Mouse (Mus musculus) layer of hippocampus, adult 9-11 months (tissue): Measurements from ENCODE around the gene Akt1s1.
A peak's percentile ranks its signal among the peaks of the same experiment; 100 is the strongest.
"Not testable (repeated sequence)": the region's sequence is repeated elsewhere in the genome, so short reads cannot be mapped to it uniquely, and the experiment has no call there.

ENCODE experiments used
- DNase-seq: peaks from one replicate; pipeline ENCODE4 v3.0.0; 2022

The Akt1s1 gene

DNA sequence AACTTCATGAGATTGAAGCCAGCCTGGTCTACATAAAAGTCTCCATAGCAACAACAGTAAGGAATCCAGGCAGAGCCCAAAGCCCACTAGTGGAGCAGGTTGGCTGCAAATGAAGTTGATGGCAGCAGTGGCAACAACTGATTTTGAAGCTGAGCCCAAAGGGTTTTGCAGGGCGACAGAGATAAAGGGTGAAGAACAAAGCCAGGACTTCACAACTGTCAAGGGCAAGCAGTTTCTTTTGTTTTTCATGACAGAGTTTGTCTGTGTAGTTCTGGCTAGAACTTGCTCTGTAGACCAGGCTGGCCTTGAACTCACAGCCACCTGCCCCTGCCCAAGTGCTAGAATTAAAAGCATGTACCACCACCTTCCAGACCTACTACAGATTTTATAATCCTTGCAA, 22.4 kb downstream of the Akt1s1 start:
- no peak for DNase-seq

DNA sequence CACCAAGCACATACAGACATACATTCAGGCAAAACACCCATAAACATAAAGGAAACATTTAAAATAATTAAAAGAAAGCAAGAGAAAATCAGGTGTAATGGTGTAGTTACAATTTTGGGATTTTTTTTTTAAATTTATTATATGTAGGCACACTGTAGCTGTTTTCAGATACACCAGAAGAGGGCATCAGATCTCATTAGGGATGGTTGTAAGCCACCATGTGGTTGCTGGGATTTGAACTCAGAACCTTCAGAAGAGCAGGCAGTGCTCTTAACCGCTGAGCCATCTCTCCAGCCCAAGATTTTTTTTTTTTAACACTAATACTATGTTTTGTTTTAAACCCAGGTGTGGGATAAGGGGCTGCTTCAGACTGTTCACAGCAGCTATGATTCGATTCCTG, 23.0 kb downstream of the Akt1s1 start:
- DNase-seq, result not testable (repeated sequence)

DNA sequence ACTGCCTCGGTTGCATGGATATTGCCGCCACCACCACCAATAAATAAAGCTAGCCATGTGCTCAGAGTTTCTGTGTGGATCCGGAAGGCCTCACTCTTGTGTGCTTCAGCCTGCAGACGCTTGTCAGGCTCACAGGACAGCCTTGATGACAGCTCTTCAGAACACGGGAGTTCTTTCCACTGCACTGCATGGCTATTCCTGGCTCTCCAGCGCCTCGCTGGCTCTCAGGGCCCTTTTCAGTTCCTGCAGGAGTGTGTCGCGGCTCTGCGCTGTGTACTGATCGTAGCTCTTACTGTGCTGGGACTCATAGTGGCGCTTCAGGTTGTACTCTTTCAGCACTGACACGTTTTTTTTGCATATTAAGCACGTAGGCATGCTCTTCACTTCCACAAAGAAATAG, 29.0 kb downstream of the Akt1s1 start:
- no peak for DNase-seq

DNA sequence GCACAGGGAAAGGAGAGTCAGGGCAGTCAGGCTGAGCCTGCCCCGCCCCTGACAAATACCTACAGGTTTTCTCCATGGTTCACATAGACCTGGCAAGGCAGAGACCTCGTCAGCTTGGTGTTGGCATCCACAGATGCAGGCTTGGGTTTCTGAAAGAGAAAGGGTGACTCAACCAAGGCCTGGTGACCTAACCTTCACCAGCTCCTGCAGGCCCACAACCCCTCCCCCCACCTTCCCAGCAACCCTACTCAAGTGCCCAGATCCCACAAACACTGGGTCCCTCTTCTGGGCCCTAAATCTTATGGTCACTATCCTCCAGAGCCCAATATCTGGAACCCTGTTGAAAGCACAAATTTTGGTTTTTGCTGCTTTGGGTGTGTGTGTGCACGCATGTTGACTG, 34.2 kb downstream of the Akt1s1 start:
- DNase-seq, result no peak

DNA sequence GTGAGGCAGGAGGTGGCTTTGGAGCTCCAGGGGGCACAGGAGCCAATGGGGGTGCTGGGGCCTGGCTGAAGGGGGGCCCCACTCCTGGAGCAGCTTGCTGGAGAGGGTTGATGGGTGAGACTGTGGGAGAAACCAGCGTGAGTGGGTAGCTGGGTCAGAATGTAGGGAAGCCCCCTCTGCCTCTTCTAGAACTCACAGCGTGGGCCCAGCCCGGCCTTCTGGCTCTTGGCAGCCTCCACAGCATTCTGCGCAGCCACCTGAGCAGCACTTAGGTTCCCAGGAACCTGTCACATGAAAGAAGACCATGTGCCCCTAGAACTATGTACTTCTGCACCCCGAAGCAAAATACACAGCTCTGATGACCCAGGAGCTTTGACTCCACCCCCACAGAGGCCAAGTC, 35.8 kb downstream of the Akt1s1 start:
- no peak for DNase-seq

DNA sequence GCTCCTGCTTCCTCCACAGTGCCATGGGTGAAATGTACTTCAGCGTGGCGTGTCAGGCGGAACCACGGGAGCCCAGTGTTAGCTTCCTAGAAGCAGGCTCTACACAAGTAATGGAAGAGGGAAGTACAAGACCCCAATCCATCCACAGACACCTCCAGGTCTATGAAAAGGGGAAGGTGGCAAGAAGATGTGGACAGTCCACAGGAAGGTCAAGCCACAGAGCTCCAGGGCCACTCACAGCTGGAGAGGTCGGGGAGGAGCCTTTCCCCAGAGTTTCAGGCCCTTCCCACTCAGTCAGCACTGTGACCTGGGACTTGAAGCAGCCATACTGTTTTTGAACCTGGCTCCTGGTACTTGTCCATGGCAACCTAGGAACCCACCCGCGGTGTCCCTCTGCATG, 38.2 kb downstream of the Akt1s1 start:
- no peak for DNase-seq

DNA sequence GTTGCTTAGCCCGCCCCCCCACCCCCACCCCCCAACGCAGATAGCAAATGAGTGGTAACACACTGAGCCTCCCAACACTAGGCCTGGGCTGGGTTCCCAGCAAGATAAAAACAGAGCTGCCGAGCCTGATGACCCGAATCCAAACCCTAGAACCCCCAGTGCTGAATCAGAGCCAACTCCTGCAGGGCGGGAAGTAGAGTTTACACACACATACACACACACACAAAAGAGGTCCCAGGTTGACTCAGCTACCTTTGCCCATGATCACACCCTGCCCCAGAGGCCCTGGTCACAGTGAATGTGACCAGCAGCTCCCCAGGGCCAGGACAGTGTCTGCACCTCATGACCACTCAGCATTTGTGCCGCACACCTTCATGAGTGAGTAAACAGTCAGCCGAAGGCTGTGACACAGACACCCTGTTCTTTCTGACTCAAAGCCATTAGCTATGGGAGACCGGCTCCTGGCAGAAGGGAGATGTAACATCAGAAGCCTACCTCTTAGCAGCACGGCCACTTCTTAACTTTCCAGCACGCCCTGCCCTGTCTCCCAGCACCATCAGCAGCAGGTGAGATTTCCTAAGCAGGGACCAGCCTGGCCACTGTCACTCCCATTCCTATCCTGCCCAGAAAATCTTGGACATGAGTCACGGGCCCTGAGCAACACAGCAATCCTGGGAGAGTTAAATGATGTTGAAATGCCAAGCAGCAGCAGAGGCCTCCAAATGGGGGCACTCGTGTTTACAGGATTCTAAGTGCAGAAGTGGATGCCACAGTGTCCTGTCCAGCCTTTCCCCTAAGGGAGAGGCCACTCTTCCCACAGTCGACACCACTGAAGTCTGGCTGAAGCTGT, 39.7 kb downstream of the Akt1s1 start:
- DNase-seq, result no peak

DNA sequence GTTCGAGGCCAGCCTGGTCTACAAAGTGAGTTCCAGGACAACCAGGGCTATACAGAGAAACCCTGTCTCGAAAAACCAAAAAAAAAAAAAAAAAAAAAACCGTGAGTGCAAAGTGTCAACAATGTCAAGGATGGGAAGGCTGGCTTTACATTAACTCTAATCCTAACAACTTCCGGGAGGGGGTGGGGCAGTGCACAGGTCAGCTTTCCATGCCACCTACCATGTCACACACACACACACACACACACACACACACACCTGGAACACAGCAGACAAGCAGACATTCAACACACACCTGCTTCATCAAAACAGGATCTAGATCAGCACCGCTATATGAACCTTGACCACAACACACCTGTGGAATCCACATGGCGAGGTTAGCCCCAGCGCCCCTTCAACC, 41.4 kb downstream of the Akt1s1 start:
- DNase-seq, result no peak

DNA sequence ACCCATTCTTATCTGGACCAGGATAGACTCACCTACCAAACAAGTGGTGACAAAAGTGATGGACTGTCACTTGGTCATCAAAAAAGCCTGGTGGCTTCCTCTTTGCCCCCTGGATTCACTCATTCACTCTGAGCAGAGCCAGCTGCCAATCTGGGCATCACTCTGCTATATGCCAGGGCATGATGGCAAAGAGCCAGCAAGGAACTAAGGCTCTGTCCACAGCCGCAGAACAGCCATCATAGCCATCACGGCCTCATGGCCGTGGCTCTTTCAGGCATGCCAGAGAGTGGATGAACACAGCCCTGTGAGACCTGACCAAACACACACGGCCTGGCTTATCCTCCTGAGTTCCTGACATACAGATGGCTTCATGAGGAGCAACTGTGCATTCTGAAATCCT, 41.9 kb downstream of the Akt1s1 start:
- DNase-seq, result no peak

DNA sequence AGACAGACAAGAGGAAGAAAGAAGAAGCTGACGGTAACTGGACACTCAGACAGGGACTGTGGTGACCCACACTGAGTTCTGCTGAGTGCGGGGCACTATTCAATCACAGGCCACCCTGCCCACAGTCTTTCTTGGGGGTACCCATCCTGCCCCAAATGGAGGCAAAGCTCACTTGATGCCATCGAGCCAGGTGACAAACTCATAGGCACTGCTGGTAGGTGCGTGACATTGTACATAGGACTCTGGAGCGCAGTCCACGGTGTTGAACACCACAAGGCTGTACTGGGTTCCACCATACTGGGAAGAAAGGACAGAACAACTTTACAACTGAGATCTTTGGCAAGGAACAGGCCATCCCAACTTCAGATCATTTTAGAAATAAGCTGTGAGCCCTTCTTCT, 42.8 kb downstream of the Akt1s1 start:
- no peak for DNase-seq

DNA sequence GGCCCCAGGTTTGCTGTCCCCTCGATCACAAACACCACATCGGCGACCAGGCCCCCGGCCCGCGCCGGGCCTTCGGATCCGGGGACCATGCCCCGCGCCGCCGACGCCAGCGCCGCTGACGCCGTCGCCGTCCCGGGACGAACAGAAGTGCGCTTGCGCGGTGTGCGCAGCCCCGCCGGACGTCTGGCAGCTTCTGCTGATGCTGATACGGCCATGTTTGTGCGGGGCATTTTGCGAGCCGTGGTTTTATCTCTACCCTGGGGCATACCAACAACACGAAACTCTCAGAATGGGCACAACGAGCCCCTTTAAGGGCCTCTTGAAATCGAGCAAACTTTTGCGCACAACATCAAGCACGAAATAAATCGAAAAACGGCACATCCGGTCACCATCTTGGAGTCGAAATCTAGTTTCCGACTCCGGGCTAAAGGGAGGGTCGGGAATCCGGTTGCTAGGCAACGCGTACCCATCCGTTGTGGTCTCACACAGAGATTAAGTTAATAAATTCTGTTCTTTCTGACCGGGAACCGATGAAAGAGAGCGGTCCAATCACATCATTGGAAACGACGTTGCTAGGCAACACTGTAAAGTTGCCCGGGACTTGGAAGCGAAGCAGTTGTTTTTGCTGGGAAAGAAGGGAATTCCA, 43.6 kb downstream of the Akt1s1 start, which contains the start of gene Med25:
Gene Med25 (minus strand): TSS at position 437 of the 646 bp plus-strand sequence.
- peak; percentile 97 for DNase-seq

DNA sequence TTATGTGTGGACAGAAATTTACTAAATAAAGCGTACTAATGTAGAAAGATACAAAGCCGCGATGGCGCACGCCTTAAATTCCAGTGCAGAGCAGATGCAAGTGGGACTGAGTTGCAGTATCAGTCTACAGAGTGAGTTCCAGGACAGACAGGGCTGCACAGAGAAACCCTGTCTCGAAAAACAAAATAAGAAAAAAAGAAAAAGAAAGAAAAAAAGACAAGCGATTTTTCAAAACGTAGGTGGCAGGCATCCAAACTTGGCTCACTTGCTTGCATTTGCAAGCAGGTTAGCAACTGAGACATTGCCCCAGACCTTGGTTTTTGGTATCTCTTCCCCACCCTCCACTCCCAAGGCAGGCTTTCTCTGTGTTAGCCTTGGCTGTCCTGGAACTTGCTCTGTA, 44.4 kb downstream of the Akt1s1 start:
- DNase-seq, result no peak

DNA sequence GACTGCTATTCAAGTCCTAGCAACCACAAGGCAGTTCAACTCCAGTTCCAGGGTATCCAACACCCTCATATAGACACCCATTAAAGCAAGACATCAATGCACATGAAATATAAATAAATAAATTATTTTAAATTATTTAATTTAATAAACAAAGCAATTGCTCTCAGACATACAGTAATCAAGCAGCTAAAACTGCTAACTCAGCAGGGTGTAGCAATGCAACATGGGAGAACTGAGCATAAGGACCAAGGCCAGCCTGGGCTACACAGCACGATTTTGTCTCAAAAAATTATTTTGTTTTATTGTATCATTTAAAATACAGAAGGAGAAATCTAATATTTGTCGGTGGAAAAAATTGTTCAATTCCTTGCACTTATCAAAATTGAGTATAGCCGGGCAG, 45.4 kb downstream of the Akt1s1 start:
- DNase-seq, result no peak

DNA sequence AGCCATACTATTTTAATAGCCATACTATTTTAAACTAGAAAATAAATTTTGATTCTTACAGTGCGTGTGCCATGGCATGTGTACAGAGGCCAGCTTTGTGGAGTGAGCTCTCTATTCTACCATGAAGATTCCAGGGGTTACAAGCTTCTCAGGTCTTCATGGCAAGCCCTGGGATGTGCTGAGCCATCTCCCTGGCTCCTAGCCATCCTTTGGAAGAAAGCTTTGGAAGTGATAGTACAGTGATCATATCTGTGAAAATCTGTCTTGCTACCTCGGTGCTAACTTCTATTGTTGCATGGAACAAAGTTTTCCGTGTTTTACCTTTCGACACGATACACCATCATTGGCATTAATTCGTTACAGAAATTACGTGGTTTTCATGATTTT, 46.4 kb downstream of the Akt1s1 start:
- no peak for DNase-seq

DNA sequence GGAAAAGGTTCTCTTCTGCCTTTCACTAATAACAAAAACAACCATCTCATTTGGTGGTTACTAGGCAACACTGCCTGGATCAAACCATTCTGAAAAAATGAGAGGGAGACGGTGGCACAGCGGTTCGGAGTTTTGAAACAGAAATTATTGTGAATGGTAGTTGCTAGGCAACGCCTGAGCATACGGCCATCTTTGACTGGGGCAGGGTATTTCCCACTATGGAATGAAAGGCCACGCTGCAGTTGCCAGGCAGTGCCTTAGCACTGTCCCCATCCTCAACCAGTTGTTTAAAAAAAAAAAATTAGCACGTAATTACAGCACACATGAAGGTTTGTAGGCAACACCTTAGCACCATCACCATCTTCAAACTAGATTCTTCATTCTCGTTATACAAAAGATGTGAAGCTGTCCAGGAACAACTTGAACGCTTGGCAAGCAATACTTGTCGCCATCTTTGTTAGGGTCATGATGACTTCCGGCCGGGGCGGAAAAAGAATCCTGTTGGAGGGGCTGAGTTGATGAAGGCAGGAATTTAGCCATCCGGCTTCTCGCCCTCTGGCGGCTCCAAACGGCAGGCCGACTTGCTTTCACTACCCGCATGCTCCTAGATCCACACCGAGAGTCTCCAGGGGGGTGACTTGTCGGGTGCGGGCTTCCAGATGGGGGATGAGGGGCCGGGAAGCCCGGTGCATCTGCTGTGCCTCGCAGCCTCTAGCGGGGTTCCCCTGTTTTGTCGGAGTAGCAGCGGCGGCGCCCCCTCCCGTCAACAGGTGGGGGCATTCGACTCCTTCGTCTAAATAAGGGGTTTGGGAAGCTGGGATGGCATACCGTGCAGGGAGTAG, 47.0 kb downstream of the Akt1s1 start, which contains the start of gene Fuz:
Gene Fuz (plus strand): TSS at position 487 of the 842 bp plus-strand sequence.
- peak; percentile 95 for DNase-seq

DNA sequence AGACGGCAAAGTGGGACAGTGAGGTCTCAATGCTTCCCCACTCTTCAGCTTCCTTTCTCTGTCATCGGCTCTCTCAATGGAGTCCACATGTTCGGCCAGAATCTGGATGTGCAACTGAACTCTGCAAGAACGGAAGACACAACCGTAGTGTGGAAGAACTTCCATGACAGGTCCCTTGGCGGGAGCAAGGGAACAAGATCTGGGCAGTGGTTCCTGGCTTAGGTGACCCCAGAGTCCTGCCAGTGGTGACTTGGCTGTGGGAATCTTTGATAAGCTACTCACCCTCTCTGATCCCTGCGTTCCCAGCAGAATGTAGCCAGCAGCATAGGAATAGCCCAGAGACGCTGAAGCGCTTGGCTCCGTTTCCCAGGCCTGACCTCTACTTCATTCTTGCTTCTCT, 47.7 kb downstream of the Akt1s1 start:
- no peak for DNase-seq

DNA sequence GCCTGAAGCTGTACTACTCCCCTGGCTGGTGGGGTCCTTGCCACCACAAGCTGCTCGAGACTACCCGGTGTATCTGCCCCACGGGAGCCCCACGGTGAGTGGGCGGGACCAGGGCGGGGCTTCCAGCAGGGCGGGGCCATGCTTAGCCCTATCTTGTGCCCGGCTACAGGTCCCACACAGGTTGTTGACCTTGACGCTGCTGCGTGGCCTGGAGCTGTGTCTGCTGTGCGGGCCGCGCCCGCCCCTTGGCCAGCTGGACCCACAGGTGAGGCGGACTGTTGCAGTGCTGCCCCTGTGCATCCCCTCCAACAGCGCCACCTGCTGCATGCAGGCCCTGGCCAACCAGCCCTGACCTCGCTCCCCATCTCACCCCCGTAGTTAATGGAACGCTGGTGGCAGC, 49.8 kb downstream of the Akt1s1 start:
- DNase-seq, result no peak

DNA sequence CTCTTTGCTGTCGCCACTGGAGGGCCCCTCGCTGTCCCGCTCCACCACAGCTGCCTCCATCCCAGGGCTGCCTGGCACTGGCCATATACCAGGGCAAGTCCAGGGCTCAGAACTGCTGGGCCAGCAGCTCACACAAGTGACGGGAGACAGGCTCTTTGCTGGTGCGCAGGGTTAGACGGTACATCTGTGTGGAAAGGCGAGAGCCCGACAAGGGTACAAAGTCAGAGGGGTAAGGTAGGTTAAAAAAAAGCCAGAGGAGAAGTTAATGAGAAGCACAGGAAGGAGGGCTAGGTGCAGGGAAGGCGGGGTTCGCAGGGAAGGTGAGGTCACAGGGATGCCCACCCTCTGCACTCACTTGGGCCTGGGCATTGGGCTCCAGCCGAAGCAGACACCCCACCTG, 51.8 kb downstream of the Akt1s1 start:
- no peak for DNase-seq

DNA sequence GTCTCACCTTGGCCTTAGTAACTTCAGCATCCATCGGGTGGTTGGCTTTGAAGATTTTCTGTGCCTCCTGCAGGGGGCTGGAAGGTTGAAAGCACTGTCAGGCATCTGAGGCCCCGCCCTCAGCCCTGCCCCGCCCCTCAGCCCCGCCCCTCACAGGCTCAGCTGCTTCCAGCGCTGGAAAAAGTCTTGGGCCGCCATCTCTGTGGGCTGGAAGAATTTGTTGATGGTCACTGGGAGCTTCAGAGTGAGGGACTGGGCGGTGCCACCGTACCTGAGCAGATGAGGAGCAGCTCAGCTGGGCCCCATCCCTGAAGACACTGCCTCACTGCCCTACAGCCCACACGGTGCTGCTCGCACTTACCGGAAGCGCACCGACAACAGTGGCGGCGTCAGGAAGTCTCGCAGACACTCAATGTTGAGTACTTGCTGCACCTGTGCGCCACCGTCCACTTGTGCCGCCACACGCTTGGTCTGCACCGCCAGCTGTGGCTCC, 52.5 kb downstream of the Akt1s1 start:
- no peak for DNase-seq
